Mouse (Mus musculus) c-Kit-positive CD71-positive TER-119-positive erythroid progenitor cells, embryonic 14.5 days (primary cell): ENCODE results near the gene Chst15.

Experiments
- DNase-seq: peaks from one replicate; pipeline ENCODE4 v3.0.0-alpha.2; 2013; ENCODE audit warnings: low spot score

The Chst15 gene

GRCm38 (mm10) chr7:132336781-132337180 is 19.8 kb upstream of the Chst15 start:
- DNase-seq: no peak

DNA sequence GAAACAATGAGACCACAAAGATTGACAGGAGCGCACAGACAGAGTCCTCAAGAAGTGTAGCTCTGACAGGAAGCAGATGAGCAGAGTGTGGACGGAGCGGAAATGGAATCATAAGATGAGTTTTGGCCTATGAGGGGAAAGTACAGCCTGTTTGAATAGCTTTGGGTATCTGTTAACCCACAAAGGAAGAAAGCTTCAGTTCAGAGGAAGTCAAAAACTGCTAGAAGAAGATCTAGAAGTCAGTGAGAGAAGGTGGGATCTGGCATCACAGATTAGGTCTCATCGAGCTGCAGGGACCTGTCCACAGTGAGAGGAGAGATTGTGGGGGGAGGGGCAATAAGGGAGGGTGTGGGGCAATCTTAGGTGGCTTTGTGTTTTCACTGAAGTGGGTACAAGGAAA is 18.3 kb upstream of the Chst15 start:
- DNase-seq: no peak

- no peak for DNase-seq
Observed at GRCm38 (mm10) chr7:132333078-132333477, 16.1 kb upstream of the Chst15 start.

DNA sequence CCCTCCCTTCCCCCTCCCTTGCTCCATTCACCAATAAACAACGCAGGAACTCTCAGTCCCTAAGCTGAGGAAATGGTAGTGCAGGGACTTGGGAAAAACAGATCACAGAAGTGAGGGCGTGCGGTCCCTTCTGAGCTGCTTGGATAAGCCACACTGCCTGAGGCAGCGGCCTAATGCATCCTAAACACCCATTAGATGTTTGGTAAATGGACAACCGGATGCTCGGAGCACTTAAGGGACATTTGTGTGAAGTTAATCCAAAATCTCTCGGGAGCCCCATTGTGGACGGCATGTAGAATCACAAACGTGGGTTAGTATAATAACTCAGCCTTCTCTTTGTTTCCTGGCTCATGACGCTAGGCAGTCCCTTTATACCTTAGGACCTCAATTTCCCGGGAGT is 15.1 kb upstream of the Chst15 start:
- DNase-seq: no peak

- no peak for DNase-seq
Observed at GRCm38 (mm10) chr7:132330179-132330578, 13.2 kb upstream of the Chst15 start.

DNA sequence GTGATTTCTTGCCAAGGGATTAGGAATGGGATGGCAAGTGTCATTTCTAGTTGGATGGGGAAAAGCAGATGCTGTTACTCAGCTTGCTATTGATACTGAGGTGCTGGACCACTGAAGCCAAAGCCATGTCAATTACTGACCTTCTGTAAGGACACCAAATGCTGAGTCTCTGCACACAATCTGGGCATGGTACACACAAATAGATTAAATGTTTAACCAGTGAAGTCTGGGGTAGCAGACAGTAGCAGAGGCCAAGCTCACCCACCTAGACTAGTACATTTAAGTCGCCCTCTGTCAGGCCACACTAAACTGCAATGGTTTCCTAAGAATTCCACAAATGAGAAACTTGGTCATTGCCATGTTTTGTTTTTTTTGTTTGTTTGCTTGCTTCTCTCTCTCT is 11.6 kb upstream of the Chst15 start:
- DNase-seq: no peak

GRCm38 (mm10) chr7:132325549-132326331 is 8.7 kb upstream of the Chst15 start:
- DNase-seq: no peak

GRCm38 (mm10) chr7:132323430-132323829 is 6.4 kb upstream of the Chst15 start:
- DNase-seq: no peak

DNA sequence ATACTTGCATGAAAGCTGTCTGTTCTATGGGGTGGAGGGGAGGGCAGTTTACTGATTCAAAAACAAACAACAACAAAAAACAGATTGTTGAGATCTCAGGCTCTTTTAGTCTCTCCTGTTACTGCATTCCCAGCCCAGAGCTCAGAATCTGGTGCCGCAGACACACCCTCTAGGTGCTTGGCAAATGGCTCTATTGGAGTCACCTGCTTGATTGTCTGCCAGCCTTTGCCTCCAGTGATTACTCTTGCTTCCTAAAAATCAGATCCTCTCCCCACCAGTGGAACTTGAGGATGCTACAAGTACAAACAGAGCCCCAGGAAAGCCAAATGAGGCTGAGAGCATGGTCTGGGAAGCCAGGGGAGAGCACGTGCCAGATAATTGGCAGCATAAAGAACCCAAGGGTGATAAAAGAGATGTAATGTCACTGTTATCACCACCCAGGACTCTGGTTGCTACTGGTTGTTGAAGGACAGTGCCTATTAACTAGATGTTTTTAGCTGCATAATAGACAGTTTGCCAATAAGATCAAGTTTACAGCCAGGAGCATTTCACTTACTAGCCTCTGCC is 4.4 kb upstream of the Chst15 start:
- DNase-seq: no peak

DNA sequence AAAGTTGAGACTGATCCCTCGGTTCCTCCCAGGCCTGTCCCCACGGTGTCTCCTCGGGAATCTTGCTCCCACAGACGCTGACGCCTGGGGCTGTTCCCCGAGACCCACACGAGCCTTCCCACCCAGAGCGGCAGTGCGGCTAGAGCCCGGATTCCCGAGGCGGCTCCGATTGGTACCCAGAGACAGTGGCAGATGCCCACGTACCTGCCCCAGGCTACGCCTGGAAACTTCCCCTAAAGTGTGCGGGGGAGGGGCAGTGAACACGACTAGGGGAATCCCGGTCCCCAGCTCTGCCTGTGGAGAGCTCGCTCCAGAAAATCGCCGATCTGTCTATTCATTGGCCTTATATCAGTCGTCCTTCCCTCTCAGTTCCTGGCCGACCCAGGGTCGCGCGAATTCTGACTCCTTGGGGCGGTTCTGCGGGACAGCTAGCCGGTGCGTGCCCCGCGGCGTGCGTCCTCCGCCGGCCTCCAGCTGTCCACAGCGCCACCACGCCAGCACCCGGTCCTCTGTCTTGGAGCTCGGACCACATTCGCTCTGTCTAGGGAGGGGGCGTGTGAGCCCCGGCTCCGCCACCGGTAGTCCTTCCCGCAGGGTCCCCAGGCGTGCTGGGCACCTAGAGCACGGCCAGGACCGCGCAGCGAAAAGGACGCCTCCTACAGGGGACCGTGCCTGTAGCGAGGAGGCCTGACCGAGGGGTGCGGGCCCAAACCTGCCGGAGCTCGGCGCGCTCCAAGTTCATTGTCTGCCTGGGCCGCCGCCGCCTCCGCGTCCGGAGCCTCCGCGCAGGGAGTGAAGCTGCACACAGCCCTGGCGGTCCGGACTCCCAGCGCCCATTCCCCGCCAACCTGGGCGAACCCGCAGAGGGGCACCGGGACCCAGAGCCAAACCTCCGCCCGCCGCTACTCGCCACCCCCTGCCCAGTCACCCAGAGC is 660 bp downstream of the Chst15 start:
- peak; percentile 25 for DNase-seq

DNA sequence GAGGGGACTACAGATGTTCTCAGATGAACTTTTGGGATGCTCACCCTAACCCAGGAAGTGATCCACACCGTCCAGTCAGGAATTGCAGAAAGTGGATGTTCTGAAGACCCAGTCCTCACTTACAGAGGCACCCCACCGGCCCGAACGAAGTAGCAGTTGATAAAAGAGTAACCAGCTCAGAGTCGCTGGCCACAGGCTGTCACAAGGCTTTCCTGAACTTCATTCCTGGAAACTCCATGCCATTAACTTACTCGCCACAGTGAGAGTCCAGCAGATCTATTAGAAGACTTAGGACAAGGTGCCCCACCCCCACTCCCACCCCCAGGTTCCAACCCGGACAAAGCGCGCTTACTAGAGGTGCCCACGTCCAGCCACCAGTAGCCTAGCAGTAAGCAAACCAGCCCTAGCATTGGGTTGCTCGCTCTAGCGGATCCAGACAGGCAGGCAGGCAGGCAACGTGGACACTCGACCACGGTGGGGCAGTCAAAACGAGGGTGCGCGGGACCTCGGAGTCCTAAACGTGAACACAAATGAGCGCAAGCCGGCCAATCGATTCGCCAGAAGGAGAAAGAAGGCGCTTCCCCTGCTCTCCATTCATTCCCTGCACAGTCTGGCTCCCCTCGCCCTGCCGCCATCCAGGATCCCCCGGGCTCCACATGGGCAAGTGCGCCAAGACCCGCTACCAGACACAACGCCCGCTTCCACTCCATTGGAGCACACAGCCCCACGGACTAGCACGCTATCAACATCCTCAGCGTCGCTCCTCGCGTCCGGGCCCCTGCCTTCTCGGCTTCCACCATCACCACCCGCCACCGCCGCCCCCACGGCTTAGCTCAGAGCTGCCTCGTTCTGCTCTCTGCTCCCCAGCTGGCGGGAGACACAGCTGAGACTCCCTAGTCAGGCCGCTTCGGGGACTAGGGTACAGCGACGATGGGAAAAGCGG is 1.6 kb downstream of the Chst15 start:
- peak; percentile 12 for DNase-seq

DNA sequence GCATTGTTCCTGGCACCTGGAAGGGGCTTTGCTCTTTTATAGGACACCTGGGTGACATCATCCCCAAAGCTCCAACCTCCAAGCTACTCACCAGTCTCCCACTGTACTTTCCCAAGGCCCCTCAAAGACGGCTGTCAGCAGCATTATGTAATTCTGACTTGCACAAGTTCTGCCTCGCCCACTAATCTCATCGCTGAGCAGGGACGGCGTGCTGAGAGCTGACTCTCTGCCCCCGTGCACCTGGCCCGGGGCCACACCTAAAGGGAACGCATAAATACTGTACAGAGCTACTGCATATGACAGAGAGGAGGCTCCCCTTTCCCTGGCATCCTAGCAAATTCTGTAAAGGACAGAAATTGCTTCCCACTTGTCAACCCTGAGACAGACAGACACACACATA is 4.6 kb downstream of the Chst15 start:
- DNase-seq: no peak

GRCm38 (mm10) chr7:132308537-132309191 is 8.4 kb downstream of the Chst15 start:
- no peak for DNase-seq

DNA sequence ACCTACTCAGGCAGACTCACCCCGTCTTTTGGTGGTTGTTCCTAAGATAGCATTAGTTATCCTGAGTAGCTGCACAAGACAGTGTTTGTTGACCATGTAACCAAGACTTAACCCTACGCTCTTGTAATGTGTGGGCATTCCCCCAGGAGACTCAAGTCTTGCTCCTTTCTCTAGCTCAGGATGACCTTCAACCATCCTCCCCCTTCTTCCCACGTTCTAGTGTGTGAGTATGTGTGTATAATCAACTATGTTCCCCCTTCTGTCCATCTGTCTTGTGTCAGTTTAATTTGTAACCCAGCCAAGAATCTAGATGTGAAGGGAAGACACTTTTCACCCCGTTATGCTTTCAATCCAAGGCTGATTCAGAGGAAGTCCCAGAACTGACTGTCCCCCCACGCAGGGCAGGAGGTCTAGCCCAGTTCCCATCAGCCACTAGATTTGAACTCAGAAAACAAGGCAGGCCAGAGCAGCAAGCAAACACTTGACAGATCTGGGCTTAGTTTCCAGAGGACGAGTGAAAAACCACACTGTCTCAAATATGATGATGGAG is 9.2 kb downstream of the Chst15 start:
- no peak for DNase-seq

GRCm38 (mm10) chr7:132306671-132307412 is 10.2 kb downstream of the Chst15 start:
- DNase-seq: no peak

GRCm38 (mm10) chr7:132305492-132306375 is 11.3 kb downstream of the Chst15 start:
- no peak for DNase-seq

DNA sequence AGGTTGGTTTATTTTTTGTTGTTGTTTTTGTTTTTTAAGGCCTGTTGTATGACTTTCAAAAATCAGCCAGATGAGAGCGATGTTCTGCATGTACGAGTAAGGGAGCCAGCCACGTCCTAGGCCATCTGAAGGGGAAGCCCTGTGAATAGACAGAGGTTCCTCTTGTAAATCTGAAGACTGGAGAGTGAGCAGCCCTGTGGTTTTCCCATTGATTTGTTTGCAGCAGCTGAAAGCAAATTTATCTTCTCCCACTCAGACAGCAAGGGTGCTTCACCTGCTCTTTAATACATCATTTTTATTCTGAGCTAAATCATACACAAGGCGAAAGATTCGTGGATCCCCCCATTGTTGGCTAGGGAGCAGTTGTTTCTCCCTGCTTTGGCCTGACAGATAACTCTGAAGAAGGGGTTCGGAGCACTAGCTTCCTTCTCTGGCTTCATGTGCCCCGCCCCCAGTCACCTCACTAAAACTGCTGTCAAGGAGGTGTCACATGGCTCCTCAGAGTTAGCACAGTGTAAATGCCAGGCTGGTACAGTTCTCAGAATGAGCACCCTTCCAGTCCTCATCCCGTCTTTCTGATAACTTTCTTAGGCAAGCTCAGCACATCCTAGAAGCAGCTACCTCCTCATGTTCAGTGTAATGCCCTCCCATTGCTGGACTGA is 12.5 kb downstream of the Chst15 start:
- DNase-seq: no peak

- no peak for DNase-seq
Observed at GRCm38 (mm10) chr7:132303988-132304387, 13.0 kb downstream of the Chst15 start.
